Mouse (Mus musculus): Measurements from ENCODE around the gene Trim56. TPM values are rescaled to one million over a fixed set of nuclear protein-coding genes. Genes with fewer than 3 reads are reported as not detected.

Gene Trim56
- total RNA-seq, 2 experiments from 2014 or later: 13.6 to 13.8 TPM

DNA sequence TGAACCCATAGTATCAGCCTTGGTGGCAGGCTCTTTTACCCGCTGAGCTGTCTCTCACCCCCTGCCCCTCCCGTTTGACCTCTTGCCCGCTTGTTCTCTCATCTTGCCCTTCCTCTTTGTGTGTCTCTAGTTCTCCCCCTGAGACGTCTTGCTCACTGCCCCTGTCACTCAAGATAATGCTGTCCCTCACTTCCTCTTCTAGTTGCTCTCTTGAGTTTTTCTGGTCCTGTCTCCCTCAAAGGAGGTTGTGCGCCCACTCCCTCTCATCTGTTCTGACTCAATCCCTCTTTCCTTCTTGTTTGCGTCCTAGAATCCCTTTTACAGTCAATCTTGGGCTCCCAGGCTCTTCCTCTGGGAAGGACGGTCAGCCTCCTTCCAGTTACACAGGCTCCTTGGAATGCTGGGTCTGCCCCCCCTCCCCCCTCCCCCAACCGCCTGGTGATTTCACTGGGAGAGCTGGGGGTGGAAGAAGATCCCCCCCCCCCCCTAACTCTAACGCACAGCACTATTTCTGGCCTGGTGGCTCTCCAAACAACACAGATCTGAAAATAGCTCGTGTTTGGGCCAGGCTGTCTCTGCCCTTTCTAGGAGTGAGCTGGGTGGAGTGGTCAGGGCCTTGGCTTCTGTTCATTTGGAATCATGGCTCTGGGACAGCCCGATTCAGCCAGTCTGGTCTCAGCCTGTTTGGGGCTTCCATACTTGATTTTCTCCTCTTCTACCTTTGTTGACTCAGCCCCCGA, 39.6 kb downstream of the Trim56 start:
- DNase-seq (ENCODE audit: low spot score in 2 of 2): no peak

DNA sequence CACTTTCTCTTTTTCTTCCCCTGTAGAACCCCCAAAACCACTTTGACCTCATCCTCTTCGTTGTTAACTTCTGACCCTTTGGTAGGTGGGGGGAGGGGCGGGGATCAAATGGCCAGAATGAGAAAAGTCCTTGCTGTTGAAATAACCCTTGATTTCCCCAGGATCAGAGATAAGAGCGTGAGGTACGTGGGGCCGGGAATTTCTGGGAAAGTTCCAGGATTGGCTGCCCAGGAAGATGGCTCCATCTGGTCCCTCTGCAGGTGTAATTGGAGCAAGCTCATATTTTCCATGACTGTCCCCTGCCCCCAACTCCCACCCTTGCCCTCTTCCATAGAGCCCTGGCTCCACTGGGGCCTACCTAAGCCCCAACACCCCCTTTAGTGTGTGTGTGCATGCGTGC, 40.3 kb downstream of the Trim56 start:
- DNase-seq (ENCODE audit: low spot score in 2 of 2): no peak

DNA sequence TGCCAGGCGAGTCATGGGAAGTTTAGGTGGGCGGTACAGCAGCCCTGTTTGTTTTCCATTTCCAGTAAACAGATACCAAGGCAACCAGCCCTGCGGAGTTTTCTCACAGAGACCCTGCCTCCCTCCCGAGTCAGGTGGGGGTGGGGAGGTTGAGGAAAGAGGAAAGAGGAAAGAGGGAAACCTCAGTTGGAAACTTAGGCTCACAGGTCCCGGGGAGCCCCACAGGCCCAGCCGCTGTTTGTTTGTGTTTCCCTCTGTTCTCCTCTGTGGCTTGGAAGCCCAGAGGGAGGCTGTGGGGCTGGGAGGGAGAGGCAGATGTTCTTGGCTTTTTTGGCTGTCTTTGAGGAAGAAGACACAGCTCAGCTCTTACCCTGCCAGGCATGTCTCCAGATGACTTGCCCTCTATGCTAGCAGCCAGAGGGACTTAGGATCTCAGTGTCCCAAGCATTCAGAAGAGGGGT, 41.8 kb downstream of the Trim56 start:
- peak in 1 of 2 experiments; percentile 37 for DNase-seq (ENCODE audit: low spot score in 2 of 2)

DNA sequence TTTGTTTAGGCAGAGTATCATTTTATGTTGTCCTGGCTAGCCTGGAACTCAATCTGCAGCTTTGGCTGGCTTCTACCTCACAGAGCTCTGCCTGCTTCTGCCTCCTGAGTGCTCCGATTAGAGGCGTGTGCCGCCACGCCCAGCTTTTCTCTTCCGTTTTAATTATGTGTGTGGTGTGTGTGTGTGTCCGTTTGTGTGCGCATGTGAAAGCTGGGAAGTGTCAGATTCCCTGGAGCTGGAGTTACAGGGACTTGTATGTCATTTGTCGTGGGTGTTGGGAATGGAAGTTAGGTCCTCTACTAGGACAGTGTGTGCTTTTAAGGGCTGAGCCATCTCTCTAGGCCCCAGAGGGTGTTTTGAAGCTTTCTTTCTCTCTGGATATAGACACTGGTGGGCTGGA, 42.9 kb downstream of the Trim56 start:
- no peak for DNase-seq (ENCODE audit: low spot score in 2 of 2)

DNA sequence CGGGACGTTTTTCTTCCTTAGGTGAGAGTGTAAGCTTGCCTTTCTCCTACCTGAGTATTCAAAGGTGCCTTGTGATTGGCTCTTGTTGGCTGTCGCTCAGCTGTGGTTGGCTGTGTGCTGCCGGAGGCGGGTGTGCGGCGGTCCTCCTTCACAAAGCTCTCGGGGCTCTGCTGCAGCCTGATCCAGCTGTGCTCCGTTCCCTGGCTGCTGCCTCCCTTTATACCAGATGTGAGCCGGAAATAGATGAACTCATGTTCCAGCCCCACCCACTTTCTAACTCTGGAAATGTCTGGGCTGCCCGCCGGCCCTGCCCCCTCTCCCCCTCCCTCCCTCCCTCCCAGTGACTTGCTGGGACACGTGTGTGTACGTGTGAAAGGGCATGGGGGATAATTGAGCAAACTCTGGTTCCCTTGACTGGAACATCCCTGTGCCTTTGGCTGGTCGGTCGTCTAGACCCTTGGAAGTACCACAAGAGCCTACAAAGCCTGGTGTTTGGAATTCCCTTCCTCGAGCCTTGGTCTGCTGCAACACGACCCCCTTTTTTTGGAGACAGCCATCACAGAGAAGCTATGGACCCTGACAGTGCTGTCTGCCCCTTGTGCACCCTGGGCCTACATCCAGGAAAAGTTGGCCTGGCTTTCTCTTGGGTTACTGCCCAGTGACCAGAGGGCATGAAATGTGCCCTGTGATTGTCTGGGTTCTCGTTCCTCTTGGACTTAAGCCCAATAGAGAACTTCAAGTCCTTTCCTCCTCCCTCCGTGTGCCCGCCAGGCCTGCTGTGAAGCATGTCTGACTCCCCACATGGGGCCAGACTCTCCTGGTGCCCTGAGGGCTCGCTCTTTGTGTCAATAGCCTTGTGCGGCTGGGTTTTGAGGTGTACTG, 43.7 kb downstream of the Trim56 start, which contains the start of gene Serpine1:
TSS of gene Serpine1 (minus strand) at position 190 of the 882 bp plus-strand sequence.
- DNase-seq (ENCODE audit: low spot score in 2 of 2): peak; percentile 66 to 79

DNA sequence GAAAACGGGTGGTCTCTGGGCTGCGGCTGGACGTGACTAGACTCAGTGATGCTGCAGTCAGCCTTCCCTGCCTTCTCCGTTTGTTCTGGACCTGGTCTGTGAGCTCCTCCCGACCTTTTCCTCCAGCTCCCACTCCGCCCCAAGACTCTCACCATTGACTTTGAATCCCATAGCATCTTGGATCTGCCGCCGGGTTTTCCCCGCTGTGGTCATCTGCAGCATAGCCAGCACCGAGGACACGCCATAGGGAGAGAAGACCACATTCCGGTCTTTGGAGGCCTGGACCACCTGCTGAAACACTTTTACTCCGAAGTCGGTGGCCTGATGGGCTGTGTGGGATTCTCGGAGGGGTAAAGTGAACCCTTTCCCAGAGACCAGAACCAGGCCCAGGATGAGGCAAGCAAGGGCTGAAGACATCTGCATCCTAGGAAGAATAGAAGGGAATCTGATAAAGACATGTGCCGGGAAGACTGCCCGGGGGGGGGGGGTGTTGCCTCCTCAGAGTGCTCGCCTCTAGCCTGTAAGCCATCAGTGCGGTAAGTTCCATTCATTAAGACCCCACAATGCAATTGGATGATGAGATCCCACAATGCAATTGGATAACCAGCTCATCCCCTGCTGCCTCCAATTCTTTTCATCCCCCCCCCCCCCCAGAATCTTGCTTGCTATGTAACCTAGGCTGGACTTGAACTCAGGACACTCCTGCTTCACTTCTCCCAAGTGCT, 45.0 kb downstream of the Trim56 start:
- no peak for DNase-seq (ENCODE audit: low spot score in 2 of 2)

DNA sequence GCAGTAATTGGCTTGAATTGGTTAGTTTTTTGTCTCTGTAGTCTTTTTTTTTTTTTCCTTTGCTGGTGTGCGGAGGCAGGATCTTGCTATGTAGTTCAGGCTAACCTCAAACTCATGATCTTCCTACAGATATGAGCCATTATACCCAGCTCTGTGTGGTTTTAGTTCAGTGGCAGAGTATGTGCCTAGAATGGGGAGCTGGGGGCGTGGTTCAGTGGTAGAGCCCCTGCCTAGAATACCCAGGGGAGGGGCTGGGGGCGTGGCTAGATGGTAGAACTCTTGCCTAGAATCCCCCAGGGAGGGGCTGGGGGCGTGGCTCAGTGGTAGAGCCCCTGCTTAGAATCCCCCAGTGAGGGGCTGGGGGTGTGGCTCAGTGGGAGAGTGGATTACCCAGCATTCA, 47.3 kb downstream of the Trim56 start:
- DNase-seq (ENCODE audit: low spot score in 2 of 2): no peak

DNA sequence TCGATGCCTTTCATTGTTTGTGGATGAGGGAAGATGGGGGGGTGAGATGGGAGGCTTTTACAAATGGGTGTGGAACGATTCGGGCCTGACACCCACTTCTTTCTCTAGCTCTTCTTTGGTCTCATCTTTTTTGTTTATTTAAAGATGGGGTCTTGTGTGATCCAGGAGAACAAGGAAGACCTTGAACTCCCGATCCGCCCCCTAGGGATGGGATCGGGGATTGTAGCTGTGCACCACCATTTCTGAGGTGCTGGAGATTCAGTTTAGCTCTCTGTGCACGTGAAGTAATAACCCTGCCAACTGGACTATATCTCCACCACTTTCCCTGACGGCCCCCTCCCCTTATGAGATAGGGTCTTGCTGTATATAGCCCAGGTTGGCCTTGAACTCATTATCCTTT, 50.1 kb downstream of the Trim56 start:
- no peak for DNase-seq (ENCODE audit: low spot score in 2 of 2)

DNA sequence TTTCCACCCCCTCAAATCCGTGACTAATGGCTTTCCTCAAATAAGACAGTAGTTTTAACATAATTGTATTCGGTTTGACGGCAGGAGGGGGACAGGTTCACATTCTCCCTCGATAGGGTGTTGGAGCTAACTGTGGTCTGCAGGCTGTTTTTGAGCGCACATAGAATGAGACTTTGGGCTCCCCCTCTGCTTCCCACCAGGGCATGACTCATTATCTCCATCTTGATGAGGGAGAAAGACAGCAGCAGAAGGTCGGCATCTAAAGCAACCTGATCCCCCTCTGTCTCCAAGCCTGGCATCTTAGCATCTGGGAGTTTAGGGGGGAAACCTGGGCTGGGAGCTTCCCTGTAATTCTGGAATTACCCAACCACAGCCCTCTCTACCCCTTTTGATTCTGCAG, 50.6 kb downstream of the Trim56 start:
- no peak for DNase-seq (ENCODE audit: low spot score in 2 of 2)

DNA sequence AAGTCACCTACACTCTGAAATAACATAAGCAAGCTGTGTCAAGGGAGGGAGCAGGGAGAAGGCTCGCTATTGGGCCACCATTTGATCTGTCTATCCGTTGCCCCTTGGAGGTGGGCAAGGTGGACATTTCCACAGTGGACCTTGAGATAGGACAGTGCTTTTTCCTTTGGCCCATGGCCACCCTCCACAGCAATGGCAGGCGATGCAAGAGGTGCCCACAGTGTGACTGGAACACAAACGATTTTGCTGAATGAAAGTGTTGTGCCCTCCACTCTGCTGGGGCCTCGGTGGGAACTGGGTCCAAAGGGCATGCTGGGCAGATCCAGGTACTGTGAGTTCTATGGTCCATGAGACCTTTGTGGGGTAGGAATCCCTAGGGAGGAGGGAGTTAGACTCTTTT, 53.4 kb downstream of the Trim56 start:
- DNase-seq (ENCODE audit: low spot score in 2 of 2): no peak

DNA sequence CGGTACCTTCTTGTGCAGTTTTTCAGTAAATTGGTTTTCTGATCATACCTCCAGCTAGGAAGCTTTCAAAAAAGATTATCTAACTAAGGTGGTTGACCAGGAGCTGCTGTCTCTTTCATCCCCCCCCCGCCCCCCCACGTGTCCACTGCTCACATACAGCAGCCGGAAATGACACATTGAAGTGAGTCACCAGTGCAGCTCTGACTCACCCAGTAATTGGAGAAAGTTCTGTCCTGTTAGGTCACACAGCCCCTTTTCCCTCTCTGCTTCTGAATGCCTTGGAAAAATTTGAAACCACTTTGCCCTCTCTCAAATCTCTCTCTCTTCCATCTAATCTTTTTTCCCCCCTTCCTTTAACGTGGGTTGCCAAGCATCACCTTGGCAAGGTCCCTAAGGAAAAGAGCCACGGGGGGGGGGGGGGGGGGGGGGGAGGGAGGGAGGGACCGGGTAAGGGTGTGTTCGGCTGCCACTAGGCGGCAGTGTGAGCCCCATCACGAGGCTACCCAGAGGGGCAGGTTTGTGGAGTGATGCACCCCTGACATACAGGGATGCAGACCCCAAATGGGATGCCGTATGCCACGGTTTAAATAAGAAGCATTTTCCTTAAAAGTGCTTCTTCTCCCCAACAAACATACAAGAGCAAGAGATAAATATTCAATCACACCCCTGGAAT, 54.1 kb downstream of the Trim56 start:
- DNase-seq (ENCODE audit: low spot score in 2 of 2): peak in 1 of 2 experiments; percentile 55

Other genes with a start within 250 kb of the Trim56 start
- gene Col26a1, start 233.0 kb downstream of the Trim56 start, total RNA-seq (2021): 10 to 100 TPM; 51.4 to 54.9 TPM
- 10 to 100 TPM; 11.7 to 13.8 TPM for gene Ift22, start 208.1 kb downstream of the Trim56 start, total RNA-seq (2021)
- 100 to 1,000 TPM; 150 to 163 TPM for gene Fis1, start 162.9 kb downstream of the Trim56 start, total RNA-seq (2021)
- 1 to 10 TPM; 4.7 to 4.9 TPM for gene Cldn15, start 149.6 kb downstream of the Trim56 start, total RNA-seq (2021)
- gene Plod3, start 129.2 kb downstream of the Trim56 start, total RNA-seq (2021): 10 to 100 TPM; 40.9 to 46.4 TPM
- gene Znhit1, start 128.2 kb downstream of the Trim56 start, total RNA-seq (2021): 10 to 100 TPM; 40.4 to 45.4 TPM
- not detected for gene Vgf, start 89.8 kb downstream of the Trim56 start, total RNA-seq (2021)
- gene Ap1s1, start 70.1 kb downstream of the Trim56 start, total RNA-seq (2021): 10 to 100 TPM; 67.3 to 68.0 TPM
- gene Serpine1, start 43.9 kb downstream of the Trim56 start, total RNA-seq (2021): 1 to 10 TPM; 3.6 to 4.9 TPM
- not detected for gene Muc3, start 33.1 kb upstream of the Trim56 start, total RNA-seq (2021)
- under 1 TPM; 0.88 to 0.98 TPM for gene Muc3a, start 96.2 kb upstream of the Trim56 start, total RNA-seq (2021)
- 10 to 100 TPM; 68.5 to 78.9 TPM for gene Ache, start 171.3 kb upstream of the Trim56 start, total RNA-seq (2021)
- 10 to 100 TPM; 47.7 to 51.2 TPM for gene Ufsp1, start 178.4 kb upstream of the Trim56 start, total RNA-seq (2021)
- gene Srrt, start 191.5 kb upstream of the Trim56 start, total RNA-seq (2021): 100 to 1,000 TPM; 113 to 138 TPM
- gene Trip6, start 198.2 kb upstream of the Trim56 start, total RNA-seq (2021): 10 to 100 TPM; 31.2 to 31.9 TPM
- gene Slc12a9, start 217.4 kb upstream of the Trim56 start, total RNA-seq (2021): 10 to 100 TPM in 1 of 2 experiments, 1 to 10 TPM in 1; 8.2 to 10.3 TPM
- 10 to 100 TPM; 56.9 to 57.6 TPM for gene Ephb4, start 233.9 kb upstream of the Trim56 start, total RNA-seq (2021)

Measured in gastrocnemius, postnatal 4 days (tissue).